Mouse (Mus musculus): ENCODE data around the gene Adipor2.
"Not testable (repeated sequence)": the region's sequence is repeated elsewhere in the genome, so short reads cannot be mapped to it uniquely, and the experiment has no call there.

Adipor2 gene

GRCm38 (mm10) chr6:119387801-119388649 is 29.5 kb downstream of the Adipor2 start:
- DNase-seq = peak; percentile 56

- DNase-seq = no peak
Measured at GRCm38 (mm10) chr6:119386821-119387220, 30.7 kb downstream of the Adipor2 start.

- no peak for DNase-seq
Measured at GRCm38 (mm10) chr6:119386421-119386820, 31.1 kb downstream of the Adipor2 start.

GRCm38 (mm10) chr6:119385668-119386067 is 31.8 kb downstream of the Adipor2 start:
- no peak for DNase-seq

GRCm38 (mm10) chr6:119378631-119379030 is 38.9 kb downstream of the Adipor2 start:
- DNase-seq = no peak

- DNase-seq = no peak
Measured at GRCm38 (mm10) chr6:119377613-119378012, 39.9 kb downstream of the Adipor2 start.

- no peak for DNase-seq
Measured at GRCm38 (mm10) chr6:119375035-119375434, 42.5 kb downstream of the Adipor2 start.

- no peak for DNase-seq
Measured at GRCm38 (mm10) chr6:119373000-119373705, 44.4 kb downstream of the Adipor2 start.

- DNase-seq = no peak
Measured at GRCm38 (mm10) chr6:119372237-119372636, 45.3 kb downstream of the Adipor2 start.

- no peak for DNase-seq
Measured at GRCm38 (mm10) chr6:119371624-119372023, 45.9 kb downstream of the Adipor2 start.

- DNase-seq = no peak
Measured at GRCm38 (mm10) chr6:119367382-119367781, 50.1 kb downstream of the Adipor2 start.

GRCm38 (mm10) chr6:119366800-119367199 is 50.7 kb downstream of the Adipor2 start:
- not testable (repeated sequence) for DNase-seq

GRCm38 (mm10) chr6:119363593-119363992 is 53.9 kb downstream of the Adipor2 start:
- no peak for DNase-seq

- DNase-seq = no peak
Measured at GRCm38 (mm10) chr6:119360925-119361702, 56.4 kb downstream of the Adipor2 start.

- DNase-seq = not testable (repeated sequence)
Measured at GRCm38 (mm10) chr6:119360250-119360649, 57.3 kb downstream of the Adipor2 start.

GRCm38 (mm10) chr6:119358020-119358571 is 59.4 kb downstream of the Adipor2 start:
- no peak for DNase-seq

- no peak for DNase-seq
Measured at GRCm38 (mm10) chr6:119352501-119352900, 65.0 kb downstream of the Adipor2 start.

GRCm38 (mm10) chr6:119351656-119352055 is 65.8 kb downstream of the Adipor2 start:
- no peak for DNase-seq

GRCm38 (mm10) chr6:119350703-119351198 is 66.8 kb downstream of the Adipor2 start:
- no peak for DNase-seq

GRCm38 (mm10) chr6:119348234-119348633 is 69.3 kb downstream of the Adipor2 start:
- DNase-seq = peak; percentile 93

GRCm38 (mm10) chr6:119347813-119348212 is 69.7 kb downstream of the Adipor2 start:
- DNase-seq = peak; percentile 11

- DNase-seq = no peak
Measured at GRCm38 (mm10) chr6:119346257-119346656, 71.2 kb downstream of the Adipor2 start.

GRCm38 (mm10) chr6:119341409-119341808 is 76.1 kb downstream of the Adipor2 start:
- no peak for DNase-seq

Measured in thymus, postnatal 4 days (tissue).